Mouse (Mus musculus) cortical plate, adult 2 months (tissue): ENCODE measurements around the gene Ptprk.

Experiments used
- CTCF ChIP-seq: fragments of 200-500 bp; IDR thresholded peaks from 2 replicates; pipeline ENCODE4 v1.5.1; 2011; ENCODE audit warnings: mild to moderate bottlenecking, control low read depth, low read length; ENCODE audit not compliant: insufficient read depth; ENCODE audit errors: extremely low read depth
- POLR2A ChIP-seq: fragments of 200-500 bp; IDR thresholded peaks from 2 replicates; pipeline ENCODE4 v1.6.1; 2011; ENCODE audit warnings: mild to moderate bottlenecking, low read length, control low read depth; ENCODE audit not compliant: insufficient read depth; ENCODE audit errors: extremely low read depth

GRCm38 (mm10) chr10:28209394-28209793, 134.8 kb downstream of the Ptprk start:
- TF ChIP-seq CTCF, result no peak
- no peak for TF ChIP-seq POLR2A
